Mouse (Mus musculus) heart, postnatal 0 days (tissue): Measurements from ENCODE around the gene Ugt1a2.

Experiments used
- CTCF ChIP-seq: IDR thresholded peaks from 2 replicates; pipeline ENCODE4 v1.5.1; 2016; ENCODE audit warnings: antibody characterized with exemption, control low read depth, low read depth
- EP300 ChIP-seq: IDR thresholded peaks from 2 replicates; pipeline ENCODE4 v1.6.1; 2016; ENCODE audit warnings: antibody characterized with exemption, low read depth

DNA sequence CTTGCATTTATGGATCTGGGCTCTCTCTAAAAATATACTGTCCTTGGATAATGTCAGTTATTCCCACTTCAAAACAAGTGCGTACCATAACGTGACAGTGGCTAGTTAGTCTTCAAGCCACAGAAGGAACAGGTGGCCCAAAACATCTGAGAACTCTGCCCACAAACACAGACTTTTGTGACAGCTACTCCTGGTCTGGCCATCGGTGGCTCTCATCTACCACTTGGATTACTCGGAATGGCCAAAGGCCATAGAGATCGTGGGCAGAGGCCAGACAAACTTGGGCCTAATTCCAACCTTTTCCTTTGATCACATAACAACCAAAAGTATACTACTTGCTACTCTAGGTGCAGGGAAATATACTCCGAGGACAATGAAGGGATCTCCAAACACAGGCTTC, 67.7 kb downstream of the Ugt1a2 start:
- TF ChIP-seq EP300, result no peak
- TF ChIP-seq CTCF, result no peak
